Comparison of ENCODE assay signal across 14 mouse cellular contexts in genomic region chr5:108483006-108483405, GRCm38 (mm10). TPM values are rescaled to one million over a fixed set of nuclear protein-coding genes. Genes with fewer than 3 reads are reported as not detected.
"Had no signal": no experiment of that assay in that cellular context is flagged by ENCODE, and none has a peak within 500 bp of the region (broad histone marks: within the 10 kb centered on the region; RNA-seq: fewer than 3 reads in every experiment).

No protein-coding gene starts in this region.

- H3K4me2 ChIP-seq: limb, embryonic 15.5 days; lung, embryonic 15.5 days; midbrain, embryonic 13.5 days; neural tube, embryonic 15.5 days had no signal

- H3K27ac ChIP-seq: limb, embryonic 15.5 days; lung, embryonic 15.5 days; macrophage; midbrain, embryonic 13.5 days; neural tube, embryonic 15.5 days had no signal

- DNase-seq: kidney, adult 8-10 months; kidney, postnatal 25 days; lung, postnatal 14 days; right cerebral cortex, adult 18-20 months; right cerebral cortex, postnatal 25 days had no signal

- H3K9me3 ChIP-seq: limb, embryonic 15.5 days; lung, embryonic 15.5 days; midbrain, embryonic 13.5 days; neural tube, embryonic 15.5 days had no signal

- H3K4me1 ChIP-seq: limb, embryonic 15.5 days; lung, embryonic 15.5 days; midbrain, embryonic 13.5 days; neural tube, embryonic 15.5 days had no signal

- H3K27me3 ChIP-seq: limb, embryonic 15.5 days; lung, embryonic 15.5 days; midbrain, embryonic 13.5 days; neural tube, embryonic 15.5 days had no signal

- H3K9ac ChIP-seq: limb, embryonic 15.5 days; lung, embryonic 15.5 days; midbrain, embryonic 13.5 days; neural tube, embryonic 15.5 days had no signal

- H3K4me3 ChIP-seq: limb, embryonic 15.5 days; lung, embryonic 15.5 days; midbrain, embryonic 13.5 days; myocyte; neural tube, embryonic 15.5 days had no signal

- ATAC-seq: intestine, postnatal 0 days; midbrain, embryonic 13.5 days had no signal

RNA-seq across cellular contexts. Expression of gene Mfsd7a, which starts 34.3 kb away (rescaled TPM):
- total RNA-seq: megakaryocyte-erythroid progenitor cell, adult 5-6 weeks had no signal
- polyA plus RNA-seq: midbrain, embryonic 13.5 days; neural tube, embryonic 11.5 days had no signal
